Mouse (Mus musculus) heart, adult 2 months (tissue): ENCODE data around the gene Pex1. TPM values are rescaled to one million over a fixed set of nuclear protein-coding genes. Genes with fewer than 3 reads are reported as not detected.

Experiments
- DNase-seq, 2 experiments: peaks; one replicate each; pipeline ENCODE4 v3.0.0; 2021
- H3K27ac ChIP-seq: fragments of 200-600 bp; 2 replicates; pipeline ENCODE4 v1.8.1; 2022
- H3K27me3 ChIP-seq: fragments of 200-500 bp; 2 replicates; pipeline ENCODE4 v1.6.1; 2012; ENCODE audit warnings: mild to moderate bottlenecking, low read length, inconsistent platforms, mixed read lengths; ENCODE audit not compliant: control insufficient read depth, insufficient read depth
- H3K36me3 ChIP-seq: fragments of 200-500 bp; 2 replicates; pipeline ENCODE4 v1.6.1; 2012; ENCODE audit warnings: low read length, inconsistent platforms; ENCODE audit not compliant: control insufficient read depth, insufficient read depth
- H3K4me1 ChIP-seq: fragments of 200-500 bp; 2 replicates; pipeline ENCODE4 v1.6.1; 2011; ENCODE audit warnings: low read length; ENCODE audit not compliant: control insufficient read depth, insufficient read depth
- H3K4me3 ChIP-seq: fragments of 200-600 bp; 2 replicates; pipeline ENCODE4 v1.8.1; 2022
- H3K79me2 ChIP-seq: fragments of 200-500 bp; replicated peaks from 2 replicates; pipeline ENCODE4 v1.6.1; 2012; ENCODE audit warnings: mild to moderate bottlenecking, inconsistent platforms, low read length, moderate library complexity, mixed read lengths; ENCODE audit not compliant: control insufficient read depth, insufficient read depth
- H3K9ac ChIP-seq: fragments of 200-500 bp; 2 replicates; pipeline ENCODE4 v1.6.1; 2012; ENCODE audit warnings: low read depth, mild to moderate bottlenecking, control low read depth, inconsistent platforms, low read length, mixed read lengths
- CTCF ChIP-seq: fragments of 200-600 bp; IDR thresholded peaks from 2 replicates; pipeline ENCODE4 v1.8.1; 2022; ENCODE audit warnings: antibody characterized with exemption, mild to moderate bottlenecking, moderate library complexity
- EP300 ChIP-seq: fragments of 200-500 bp; IDR thresholded peaks from 2 replicates; pipeline ENCODE4 v1.6.1; 2011; ENCODE audit warnings: low read depth, low read length, control low read depth; ENCODE audit not compliant: insufficient read depth
- POLR2A ChIP-seq: fragments of 200-500 bp; IDR thresholded peaks from 2 replicates; pipeline ENCODE4 v1.6.1; 2011; ENCODE audit warnings: mild to moderate bottlenecking, low read depth, low read length, control low read depth; ENCODE audit not compliant: insufficient read depth
- WGBS: fragments of 180-500 bp; shearing (Covaris S2); methylation state at CpG from one replicate; pipeline ENCODE4 v1.1.7; 2018; 5-methylcytosine and 5-hydroxymethylcytosine counted together
- intact Hi-C: fragments of 180-260 bp; cut with DNase I; formaldehyde crosslinking; loops from one replicate; pipeline ENCODE4 v1.15.1; 2025
- polyA plus RNA-seq: library from polyadenylated mRNA; depleted of rRNA; stranded (reverse); fragments of >200 nt; gene quantifications from 2 replicates; pipeline ENCODE4 v1.2.3, GENCODE M21; 2012
- total RNA-seq, 2 experiments: library from RNA; stranded (reverse); gene quantifications; 2 replicates each; pipeline ENCODE4 v1.2.3; 2021

Gene Pex1
- total and polyA plus RNA-seq, 3 experiments: 5.4 to 9.3 (median 8.8) TPM

GRCm38 (mm10) chr5:3632285-3632684, 36.4 kb downstream of the Pex1 start:
- 85% methylated on average over 5 of the region's 5 CpGs for WGBS
- intact Hi-C loops: no loop called here
- H3K36me3 ChIP-seq: no peaks in the 10 kb centered on the region

GRCm38 (mm10) chr5:3633315-3633714, 37.4 kb downstream of the Pex1 start:
- no peaks in the 10 kb centered on the region for H3K36me3 ChIP-seq
- 95% methylated on average over 13 of the region's 13 CpGs for WGBS
- intact Hi-C loops: no loop called here
- H3K27me3 ChIP-seq: no peaks in the 10 kb centered on the region
- no peak overlapping the region for H3K9ac ChIP-seq
- H3K79me2 ChIP-seq: no peaks in the 10 kb centered on the region
- TF ChIP-seq EP300: no peak
- TF ChIP-seq POLR2A: no peak
- no peak for TF ChIP-seq CTCF
- no peak overlapping the region for H3K4me3 ChIP-seq
- H3K27ac ChIP-seq: no peak overlapping the region
- no peaks in the 10 kb centered on the region for H3K4me1 ChIP-seq
- no peak for DNase-seq

More at GRCm38 (mm10) chr5:3632285-3632684, 36.4 kb downstream of the Pex1 start:
- TF ChIP-seq POLR2A (no peak), EP300 (no peak), CTCF (no peak)
- no peaks in the 10 kb centered on the region for H3K79me2 ChIP-seq
- DNase-seq: no peak
- H3K9ac ChIP-seq: no peak overlapping the region
- H3K4me1 ChIP-seq: no peaks in the 10 kb centered on the region
- no peaks in the 10 kb centered on the region for H3K27me3 ChIP-seq
- no peak overlapping the region for H3K4me3 ChIP-seq
- H3K27ac ChIP-seq: no peak overlapping the region

GRCm38 (mm10) chr5:3633951-3634350, 38.1 kb downstream of the Pex1 start:
- no peaks in the 10 kb centered on the region for H3K79me2 ChIP-seq
- no peak overlapping the region for H3K27ac ChIP-seq
- no peak overlapping the region for H3K9ac ChIP-seq
- 77% methylated on average over 4 of the region's 4 CpGs for WGBS
- H3K4me1 ChIP-seq: no peaks in the 10 kb centered on the region
- intact Hi-C loops: no loop called here
- TF ChIP-seq EP300: no peak
- TF ChIP-seq CTCF: peak; percentile 71
- TF ChIP-seq POLR2A: no peak
- no peak for DNase-seq
- H3K4me3 ChIP-seq: no peak overlapping the region
- H3K27me3 ChIP-seq: no peaks in the 10 kb centered on the region
- no peaks in the 10 kb centered on the region for H3K36me3 ChIP-seq

- no peak for DNase-seq
- Histone ChIP-seq H3K27ac (no peak overlapping the region), H3K79me2 (no peaks in the 10 kb centered on the region), H3K36me3 (no peaks in the 10 kb centered on the region), H3K27me3 (no peaks in the 10 kb centered on the region), H3K9ac (no peak overlapping the region), H3K4me1 (no peaks in the 10 kb centered on the region), H3K4me3 (no peak overlapping the region)
- TF ChIP-seq POLR2A: no peak
- no peak for TF ChIP-seq CTCF
- TF ChIP-seq EP300: no peak
- intact Hi-C loops: no loop called here
- 74% methylated on average over 8 of the region's 8 CpGs for WGBS
Measured at GRCm38 (mm10) chr5:3635286-3635685, 39.4 kb downstream of the Pex1 start.

- TF ChIP-seq EP300 (no peak), CTCF (no peak), POLR2A (no peak)
- H3K79me2 ChIP-seq: no peaks in the 10 kb centered on the region
- no peak overlapping the region for H3K27ac ChIP-seq
- 80% methylated on average over 6 of the region's 6 CpGs for WGBS
- H3K4me3 ChIP-seq: no peak overlapping the region
- no peak overlapping the region for H3K9ac ChIP-seq
- intact Hi-C loops: no loop called here
- H3K4me1 ChIP-seq: peaks cover 2% of the 10 kb centered on the region
- DNase-seq: no peak
- peaks cover 4% of the 10 kb centered on the region for H3K36me3 ChIP-seq
- no peaks in the 10 kb centered on the region for H3K27me3 ChIP-seq
Measured at GRCm38 (mm10) chr5:3644621-3645020, 48.8 kb downstream of the Pex1 start.

GRCm38 (mm10) chr5:3645326-3645725, 49.5 kb downstream of the Pex1 start:
- Histone ChIP-seq H3K27me3 (no peaks in the 10 kb centered on the region), H3K9ac (no peak overlapping the region), H3K27ac (no peak overlapping the region), H3K4me3 (no peak overlapping the region), H3K36me3 (peaks cover 4% of the 10 kb centered on the region), H3K4me1 (peaks cover 2% of the 10 kb centered on the region), H3K79me2 (no peaks in the 10 kb centered on the region)
- intact Hi-C loops: no loop called here
- no peak for DNase-seq
- 79% methylated on average over 6 of the region's 6 CpGs for WGBS
- TF ChIP-seq POLR2A (no peak), CTCF (no peak), EP300 (no peak)
